Mouse (Mus musculus) ES-Bruce4 (cell line): ENCODE measurements around the gene Ttc39b.

Experiments
- CTCF ChIP-seq: IDR thresholded peaks from one replicate; pipeline ENCODE4 v1.8.1; 2011; ENCODE audit warnings: low read depth, low read length
- EP300 ChIP-seq: IDR thresholded peaks from 2 replicates; pipeline ENCODE4 v1.6.1; 2011; ENCODE audit warnings: low read depth, low read length; ENCODE audit not compliant: insufficient read depth
- POLR2A ChIP-seq: IDR thresholded peaks from one replicate; pipeline ENCODE4 v1.8.1; 2011; ENCODE audit warnings: low read length; ENCODE audit not compliant: insufficient read depth

GRCm38 (mm10) chr4:83253679-83254078 lies 70.4 kb downstream of the Ttc39b start:
- TF ChIP-seq CTCF (no peak), POLR2A (no peak), EP300 (no peak)
